Mouse (Mus musculus): ENCODE results near the gene Hsd17b1.

Gene Hsd17b1

DNA sequence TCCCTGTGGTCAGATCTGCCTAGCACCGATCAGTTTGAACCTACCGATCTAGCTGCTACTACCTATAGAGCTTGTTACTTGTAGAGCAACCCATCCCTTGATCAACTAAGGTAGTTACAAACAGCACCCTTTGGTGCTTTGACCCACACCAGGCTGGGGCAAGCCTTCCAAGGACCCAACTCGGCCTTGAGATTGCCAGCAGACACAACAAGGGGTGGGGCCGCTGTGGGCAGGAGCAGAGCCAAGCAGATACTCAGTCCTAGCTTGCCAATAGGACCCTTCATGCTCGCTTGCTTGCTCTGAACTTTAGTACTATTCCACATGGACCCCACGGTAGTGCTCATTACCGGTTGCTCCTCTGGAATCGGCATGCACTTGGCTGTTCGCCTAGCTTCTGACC lies at the start of gene Hsd17b1:
Hsd17b1 (plus strand) TSS at position 291 of the 400 bp plus-strand sequence.
- in situ Hi-C loops (cut with MboI, MseI), result no loop called here

GRCm38 (mm10) chr11:101029320-101029719 lies 48.9 kb upstream of the Hsd17b1 start:
- in situ Hi-C loops (cut with MboI, MseI), result no loop called here

- in situ Hi-C loops (cut with MboI, MseI), result no loop called here
Observed at GRCm38 (mm10) chr11:101030136-101030807, 47.9 kb upstream of the Hsd17b1 start.

GRCm38 (mm10) chr11:101030808-101031156 lies 47.4 kb upstream of the Hsd17b1 start:
- in situ Hi-C loops (cut with MboI, MseI), result no loop called here

- in situ Hi-C loops (cut with MboI, MseI), result no loop called here
Observed at GRCm38 (mm10) chr11:101031470-101031869, 46.7 kb upstream of the Hsd17b1 start.

- in situ Hi-C loops (cut with MboI, MseI), result no loop called here
Observed at GRCm38 (mm10) chr11:101033856-101034500, 44.2 kb upstream of the Hsd17b1 start.

- in situ Hi-C loops (cut with MboI, MseI), result no loop called here
Observed at GRCm38 (mm10) chr11:101034614-101035327, 43.4 kb upstream of the Hsd17b1 start.

DNA sequence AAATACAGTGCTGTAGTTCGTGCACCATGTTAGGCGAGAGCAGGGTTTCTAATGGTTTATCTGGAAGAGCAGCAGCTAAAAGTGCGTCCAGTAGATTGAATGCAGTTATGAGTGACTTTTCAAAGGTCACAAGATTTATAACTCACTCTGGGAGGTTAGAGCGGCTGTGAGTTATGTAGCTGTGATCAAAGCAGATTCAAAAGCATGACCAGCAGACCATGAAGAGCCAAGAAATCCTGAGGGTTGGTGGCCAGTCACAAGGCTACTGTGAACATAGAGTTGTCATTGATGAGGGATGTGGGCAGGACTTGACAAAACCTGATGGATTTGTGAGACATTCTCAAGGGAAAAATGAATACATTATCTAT lies 42.9 kb upstream of the Hsd17b1 start:
- in situ Hi-C loops (cut with MboI, MseI), result no loop called here

GRCm38 (mm10) chr11:101037795-101038194 lies 40.4 kb upstream of the Hsd17b1 start:
- in situ Hi-C loops (cut with MboI, MseI), result no loop called here

DNA sequence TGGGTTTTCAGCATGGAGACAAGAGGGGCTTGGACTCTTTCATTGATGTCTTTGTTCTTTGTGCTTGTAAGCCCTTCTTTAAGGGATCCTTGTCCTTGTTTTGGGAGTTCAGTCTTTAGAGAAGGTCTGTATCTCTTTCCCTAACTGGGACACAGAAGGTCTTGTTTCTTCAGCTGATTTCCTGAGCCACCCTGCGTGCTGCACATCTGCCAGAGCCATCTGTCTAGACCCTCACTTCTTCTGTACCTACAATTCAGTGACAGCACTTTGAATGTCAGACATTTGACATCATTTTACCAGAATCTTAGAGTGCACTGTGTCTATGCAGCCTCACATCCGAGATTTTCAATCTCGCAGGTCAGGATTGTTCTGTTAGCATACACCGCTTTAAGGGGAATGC lies 32.4 kb upstream of the Hsd17b1 start:
- in situ Hi-C loops (cut with MboI, MseI), result no loop called here

GRCm38 (mm10) chr11:101046440-101046839 lies 31.8 kb upstream of the Hsd17b1 start:
- in situ Hi-C loops (cut with MboI, MseI), result no loop called here

DNA sequence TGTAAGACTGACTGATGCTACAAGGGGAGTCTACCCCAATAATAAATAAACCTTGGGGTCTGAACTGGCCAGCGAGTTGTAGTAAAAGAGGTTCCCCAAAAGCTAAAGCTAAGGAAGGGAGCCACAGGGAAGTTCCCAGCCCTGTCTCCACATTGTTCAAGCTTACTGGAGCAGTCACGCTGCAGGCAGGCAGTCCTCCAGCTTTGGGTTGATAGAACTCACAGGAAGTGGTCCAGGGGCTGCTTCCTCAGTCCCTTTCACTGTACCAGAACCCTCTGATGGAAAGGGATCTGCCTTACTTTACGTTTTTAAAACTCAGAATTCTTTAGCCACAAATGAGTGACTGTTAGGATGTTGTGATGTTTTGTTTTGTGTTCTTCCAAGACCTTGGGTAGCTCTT lies 30.7 kb upstream of the Hsd17b1 start:
- in situ Hi-C loops (cut with MboI, MseI), result no loop called here

GRCm38 (mm10) chr11:101050359-101050758 lies 27.9 kb upstream of the Hsd17b1 start:
- in situ Hi-C loops (cut with MboI, MseI), result loop anchor here (5.0 kb wide), 1 partner anchor 33 kb away; no protein-coding TSS in a partner anchor

DNA sequence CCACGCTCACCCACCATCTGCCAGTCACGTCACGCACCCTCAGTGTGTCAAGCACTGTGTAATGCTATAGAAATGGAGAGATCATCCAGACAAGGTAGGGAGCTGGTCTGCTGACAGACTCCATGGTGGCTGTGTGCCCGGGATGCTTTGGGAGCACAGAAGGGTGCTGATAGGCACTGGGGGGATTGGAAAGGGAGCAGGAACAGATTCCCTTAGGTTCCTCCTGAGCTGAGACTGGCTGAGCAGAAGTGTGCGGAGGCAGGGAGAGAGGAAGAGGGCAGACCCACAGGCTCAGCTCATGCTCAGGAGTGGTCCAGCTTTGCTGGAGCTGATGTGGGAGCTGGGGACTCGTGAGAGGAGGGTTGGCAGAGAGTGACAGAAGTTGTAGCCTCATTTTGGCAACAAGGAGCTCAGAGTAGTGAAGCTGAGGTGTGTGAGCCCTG lies 27.1 kb upstream of the Hsd17b1 start:
- in situ Hi-C loops (cut with MboI, MseI), result loop anchor here (5.0 kb wide), 1 partner anchor 34 kb away; no protein-coding TSS in a partner anchor

DNA sequence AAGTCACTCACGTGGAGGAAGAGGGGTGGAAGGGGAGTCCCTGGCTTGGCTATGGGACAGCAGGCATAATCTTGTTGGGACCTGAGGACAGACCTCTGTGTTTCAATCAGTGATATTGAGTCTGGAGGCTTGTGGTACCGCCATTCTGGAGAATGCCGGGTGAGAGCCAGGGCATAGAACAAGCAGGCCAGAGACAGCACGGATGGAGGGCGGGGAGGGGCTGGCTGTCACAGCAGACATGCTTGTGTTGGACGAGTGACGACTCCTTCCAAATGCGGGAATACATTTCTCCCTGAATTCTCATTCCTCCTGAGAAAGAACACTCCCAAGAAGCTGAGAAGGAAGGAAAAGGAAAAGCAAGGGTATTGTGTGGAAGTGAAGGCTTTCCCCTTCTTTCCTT lies 26.6 kb upstream of the Hsd17b1 start:
- in situ Hi-C loops (cut with MboI, MseI), result loop anchor here (5.0 kb wide), 1 partner anchor 34 kb away; no protein-coding TSS in a partner anchor

DNA sequence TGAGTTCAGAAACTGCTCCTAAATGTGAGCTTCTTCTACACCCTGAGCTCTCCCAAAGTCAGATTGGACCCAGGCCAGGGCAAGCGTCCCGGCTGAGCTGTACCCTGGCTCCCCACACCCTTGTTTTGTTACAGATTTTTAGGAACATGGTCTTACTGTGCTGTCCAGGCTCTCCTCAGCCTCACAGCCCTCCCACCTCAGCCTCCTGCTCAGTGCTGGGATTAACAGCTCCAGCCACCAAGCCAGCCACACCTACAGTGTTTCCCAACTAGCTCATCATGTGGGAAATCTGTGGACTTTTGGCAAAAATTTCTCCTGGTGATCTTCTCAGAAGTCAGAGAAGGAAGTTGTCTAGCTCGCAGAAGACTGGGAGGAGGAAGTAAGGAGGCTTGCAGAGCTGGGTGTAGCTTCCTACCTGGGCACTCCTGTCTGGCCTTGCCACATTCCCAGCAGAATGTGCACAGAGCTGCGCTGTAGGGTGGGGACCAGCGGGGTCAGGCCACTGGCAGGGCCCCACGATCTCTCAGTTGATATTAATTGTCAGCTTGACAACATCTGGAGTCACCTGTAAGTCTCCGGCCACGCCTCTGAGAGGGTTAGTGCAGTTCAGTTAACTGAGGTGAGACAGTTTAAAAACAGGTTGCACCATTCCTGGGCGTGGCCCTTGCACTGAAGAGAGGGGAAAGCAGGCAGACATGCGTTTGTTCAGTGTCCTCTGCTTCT lies 25.3 kb upstream of the Hsd17b1 start:
- in situ Hi-C loops (cut with MboI, MseI), result loop anchor here (5.0 kb wide), 1 partner anchor 36 kb away; no protein-coding TSS in a partner anchor

GRCm38 (mm10) chr11:101053974-101054373 lies 24.2 kb upstream of the Hsd17b1 start:
- in situ Hi-C loops (cut with MboI, MseI), result loop anchor here (5.0 kb wide), 1 partner anchor 37 kb away; no protein-coding TSS in a partner anchor

- in situ Hi-C loops (cut with MboI, MseI), result loop anchor here (5.0 kb wide), 1 partner anchor 88 kb away; no protein-coding TSS in a partner anchor
Observed at GRCm38 (mm10) chr11:101055418-101055817, 22.8 kb upstream of the Hsd17b1 start.

GRCm38 (mm10) chr11:101056885-101057284 lies 21.3 kb upstream of the Hsd17b1 start:
- in situ Hi-C loops (cut with MboI, MseI), result loop anchor here (5.0 kb wide), 1 partner anchor 90 kb away; no protein-coding TSS in a partner anchor

- in situ Hi-C loops (cut with MboI, MseI), result loop anchor here (5.0 kb wide), 1 partner anchor 91 kb away; no protein-coding TSS in a partner anchor
Observed at GRCm38 (mm10) chr11:101057860-101058259, 20.4 kb upstream of the Hsd17b1 start.

DNA sequence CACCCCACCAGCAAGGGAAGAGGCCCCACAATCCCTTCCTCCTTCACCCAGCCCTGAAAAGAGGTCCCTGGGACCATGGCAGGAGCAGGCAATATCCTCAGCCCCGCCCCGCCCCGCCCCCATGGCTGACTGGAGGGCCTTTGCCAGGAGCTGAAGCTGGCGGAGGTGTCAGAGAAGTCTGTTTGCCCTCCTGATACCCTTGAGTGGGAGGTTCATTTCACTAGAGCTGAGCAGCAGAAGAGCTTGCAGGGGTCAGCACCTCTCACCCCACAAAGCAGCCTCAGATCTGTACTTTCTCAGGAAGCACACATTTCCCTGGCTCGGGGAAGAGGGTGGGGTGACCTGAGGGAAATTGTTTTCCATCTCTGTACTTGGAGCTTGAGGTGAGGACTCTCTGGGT lies 19.5 kb upstream of the Hsd17b1 start:
- in situ Hi-C loops (cut with MboI, MseI), result loop anchor here (5.0 kb wide), 1 partner anchor 91 kb away; no protein-coding TSS in a partner anchor

Data from T-helper 2 cell (primary cell).